Mouse (Mus musculus) midbrain, embryonic 10.5 days (tissue): ENCODE results near the gene Prkag2. TPM values are rescaled to one million over a fixed set of nuclear protein-coding genes. Genes with fewer than 3 reads are reported as not detected.
A peak's percentile ranks its signal among the peaks of the same experiment; 100 is the strongest.

ENCODE experiments used
- DNase-seq: peaks from one replicate; pipeline ENCODE4 v3.0.0-alpha.2; 2017; ENCODE audit warnings: low spot score
- H3K27ac ChIP-seq: fragments of 300-500 bp; sonication (generic); replicated peaks from 2 replicates; pipeline ENCODE4 v1.5.1; 2016; ENCODE audit warnings: mild to moderate bottlenecking
- H3K27me3 ChIP-seq: fragments of 300-500 bp; sonication (generic); 2 replicates; pipeline ENCODE4 v1.6.1; 2016; ENCODE audit warnings: low read depth, mild to moderate bottlenecking; ENCODE audit not compliant: poor library complexity, severe bottlenecking
- H3K36me3 ChIP-seq: fragments of 300-500 bp; sonication (generic); 2 replicates; pipeline ENCODE4 v1.6.1; 2016; ENCODE audit warnings: mild to moderate bottlenecking, moderate library complexity
- H3K4me1 ChIP-seq: fragments of 300-500 bp; sonication (generic); 2 replicates; pipeline ENCODE4 v1.6.1; 2016
- H3K4me3 ChIP-seq: fragments of 300-500 bp; sonication (generic); 2 replicates; pipeline ENCODE4 v1.5.1; 2016; ENCODE audit warnings: mild to moderate bottlenecking, moderate library complexity
- H3K9me3 ChIP-seq: fragments of 300-500 bp; sonication (generic); replicated peaks from 2 replicates; pipeline ENCODE4 v1.6.1; 2016; ENCODE audit warnings: mild to moderate bottlenecking
- WGBS: fragments of 180-500 bp; shearing (Covaris S2); methylation state at CpG from one replicate; pipeline ENCODE4 v1.1.7; 2016; 5-methylcytosine and 5-hydroxymethylcytosine counted together
- polyA plus RNA-seq: library from polyadenylated mRNA; unstranded; fragments of >200 nt; fragmentation: Nextera tagmentation; extraction: Ambion mirVana; gene quantifications from 2 replicates; pipeline ENCODE4 v1.2.1, GENCODE M21; 2016

The Prkag2 gene
- polyA plus RNA-seq, 1 experiment from 2014 or later, result 48.7 TPM

GRCm38 (mm10) chr5:24936451-24936850 lies 164.0 kb downstream of the Prkag2 start:
- 0 out of 2 replicates have a peak, but pooled peaks cover 3% of the 10 kb centered on the region for H3K9me3 ChIP-seq
- no peaks in the 10 kb centered on the region for H3K4me1 ChIP-seq
- no peak overlapping the region for H3K27ac ChIP-seq
- no peaks in the 10 kb centered on the region for H3K27me3 ChIP-seq
- WGBS, result 78% methylated on average over 8 of the region's 8 CpGs
- DNase-seq, result no peak
- no peak overlapping the region for H3K4me3 ChIP-seq
- H3K36me3 ChIP-seq, result no peaks in the 10 kb centered on the region

GRCm38 (mm10) chr5:24935446-24935845 lies 165.0 kb downstream of the Prkag2 start:
- H3K4me1 ChIP-seq, result no peaks in the 10 kb centered on the region
- H3K27me3 ChIP-seq, result no peaks in the 10 kb centered on the region
- 0 out of 2 replicates have a peak, but pooled peaks cover 3% of the 10 kb centered on the region for H3K9me3 ChIP-seq
- DNase-seq, result no peak
- no peak overlapping the region for H3K4me3 ChIP-seq
- WGBS, result 92% methylated on average over 10 of the region's 10 CpGs
- no peaks in the 10 kb centered on the region for H3K36me3 ChIP-seq
- H3K27ac ChIP-seq, result no peak overlapping the region

- no peak for DNase-seq
- no peak overlapping the region for H3K27ac ChIP-seq
- H3K4me1 ChIP-seq, result peaks cover 9% of the 10 kb centered on the region
- no peaks in the 10 kb centered on the region for H3K36me3 ChIP-seq
- no peaks in the 10 kb centered on the region for H3K27me3 ChIP-seq
- 94% methylated on average over 1 of the region's 1 CpGs for WGBS
- H3K9me3 ChIP-seq, result 0 out of 2 replicates have a peak, but pooled peaks cover 3% of the 10 kb centered on the region
- H3K4me3 ChIP-seq, result no peak overlapping the region
These were observed 166.7 kb downstream of the Prkag2 start for GRCm38 (mm10) chr5:24933760-24934159.

- Histone ChIP-seq H3K36me3 (no peaks in the 10 kb centered on the region), H3K4me3 (no peak overlapping the region), H3K27me3 (no peaks in the 10 kb centered on the region), H3K9me3 (0 out of 2 replicates have a peak, but pooled peaks cover 3% of the 10 kb centered on the region), H3K27ac (no peak overlapping the region), H3K4me1 (peaks cover 16% of the 10 kb centered on the region)
- no peak for DNase-seq
- WGBS, result 86% methylated on average over 10 of the region's 10 CpGs
These were observed 168.8 kb downstream of the Prkag2 start for GRCm38 (mm10) chr5:24931578-24932185.

GRCm38 (mm10) chr5:24930831-24931577 lies 169.4 kb downstream of the Prkag2 start:
- Histone ChIP-seq H3K4me3 (no peak overlapping the region), H3K36me3 (no peaks in the 10 kb centered on the region), H3K27me3 (no peaks in the 10 kb centered on the region), H3K27ac (no peak overlapping the region), H3K9me3 (0 out of 2 replicates have a peak, but pooled peaks cover 3% of the 10 kb centered on the region), H3K4me1 (peaks cover 16% of the 10 kb centered on the region)
- DNase-seq, result no peak
- 82% methylated on average over 8 of the region's 8 CpGs for WGBS

- no peaks in the 10 kb centered on the region for H3K36me3 ChIP-seq
- peaks cover 16% of the 10 kb centered on the region for H3K4me1 ChIP-seq
- H3K4me3 ChIP-seq, result no peak overlapping the region
- no peak overlapping the region for H3K27ac ChIP-seq
- H3K27me3 ChIP-seq, result no peaks in the 10 kb centered on the region
- no peak for DNase-seq
- 89% methylated on average over 4 of the region's 4 CpGs for WGBS
- 0 out of 2 replicates have a peak, but pooled peaks cover 1% of the 10 kb centered on the region for H3K9me3 ChIP-seq
These were observed 171.6 kb downstream of the Prkag2 start for GRCm38 (mm10) chr5:24928816-24929215.

- peak; percentile 16 for DNase-seq
- WGBS, result 18% methylated on average over 8 of the region's 8 CpGs
- Histone ChIP-seq H3K27me3 (no peaks in the 10 kb centered on the region), H3K27ac (no peak overlapping the region), H3K4me1 (peaks cover 16% of the 10 kb centered on the region), H3K4me3 (no peak overlapping the region), H3K9me3 (no peaks in the 10 kb centered on the region), H3K36me3 (no peaks in the 10 kb centered on the region)
These were observed 172.7 kb downstream of the Prkag2 start for GRCm38 (mm10) chr5:24927706-24928105.

- Histone ChIP-seq H3K27ac (no peak overlapping the region), H3K4me1 (no peaks in the 10 kb centered on the region), H3K4me3 (no peak overlapping the region), H3K9me3 (no peaks in the 10 kb centered on the region), H3K27me3 (no peaks in the 10 kb centered on the region), H3K36me3 (no peaks in the 10 kb centered on the region)
- 74% methylated on average over 1 of the region's 1 CpGs for WGBS
- DNase-seq, result no peak
These were observed 181.3 kb downstream of the Prkag2 start for GRCm38 (mm10) chr5:24919155-24919554.

GRCm38 (mm10) chr5:24916511-24916910 lies 183.9 kb downstream of the Prkag2 start:
- Histone ChIP-seq H3K36me3 (no peaks in the 10 kb centered on the region), H3K27ac (no peak overlapping the region), H3K27me3 (no peaks in the 10 kb centered on the region), H3K4me3 (no peak overlapping the region), H3K9me3 (no peaks in the 10 kb centered on the region), H3K4me1 (no peaks in the 10 kb centered on the region)
- WGBS, result 90% methylated on average over 4 of the region's 4 CpGs
- DNase-seq, result no peak

- H3K27ac ChIP-seq, result no peak overlapping the region
- H3K27me3 ChIP-seq, result no peaks in the 10 kb centered on the region
- no peaks in the 10 kb centered on the region for H3K36me3 ChIP-seq
- 75% methylated on average over 5 of the region's 5 CpGs for WGBS
- no peak for DNase-seq
- H3K4me3 ChIP-seq, result no peak overlapping the region
- H3K9me3 ChIP-seq, result no peaks in the 10 kb centered on the region
- H3K4me1 ChIP-seq, result 0 out of 2 replicates have a peak, but pooled peaks cover 1% of the 10 kb centered on the region
These were observed 185.3 kb downstream of the Prkag2 start for GRCm38 (mm10) chr5:24915119-24915518.

GRCm38 (mm10) chr5:24913656-24914055 lies 186.8 kb downstream of the Prkag2 start:
- Histone ChIP-seq H3K4me1 (peaks cover 6% of the 10 kb centered on the region; the same call in 1 of the 2 replicates), H3K4me3 (no peak overlapping the region), H3K36me3 (no peaks in the 10 kb centered on the region), H3K27ac (no peak overlapping the region), H3K9me3 (no peaks in the 10 kb centered on the region), H3K27me3 (no peaks in the 10 kb centered on the region)
- no peak for DNase-seq
- 88% methylated on average over 6 of the region's 6 CpGs for WGBS

- peak overlapping the region; percentile 92 for H3K4me3 ChIP-seq
- peaks cover 15% of the 10 kb centered on the region for H3K36me3 ChIP-seq
- peak; percentile 67 for DNase-seq
- no peaks in the 10 kb centered on the region for H3K27me3 ChIP-seq
- H3K4me1 ChIP-seq, result peaks cover 28% of the 10 kb centered on the region
- WGBS, result 11% methylated on average over 18 of the region's 19 CpGs
- H3K9me3 ChIP-seq, result no peaks in the 10 kb centered on the region
- peak overlapping the region; percentile 98 for H3K27ac ChIP-seq
These were observed 191.4 kb downstream of the Prkag2 start for GRCm38 (mm10) chr5:24908820-24909716.
